Mouse (Mus musculus): Measurements from ENCODE around the gene Vps13d.

Gene Vps13d

GRCm38 (mm10) chr4:145147006-145147961, 47.5 kb downstream of the Vps13d start:
- DNase-seq (ENCODE audit: low spot score): no peak

GRCm38 (mm10) chr4:145143533-145143932, 51.3 kb downstream of the Vps13d start:
- no peak for DNase-seq (ENCODE audit: low spot score)

GRCm38 (mm10) chr4:145136705-145137104, 58.1 kb downstream of the Vps13d start:
- no peak for DNase-seq (ENCODE audit: low spot score)

- no peak for DNase-seq (ENCODE audit: low spot score)
These were observed 59.3 kb downstream of the Vps13d start for GRCm38 (mm10) chr4:145135473-145135872.

- no peak for DNase-seq (ENCODE audit: low spot score)
These were observed 64.0 kb downstream of the Vps13d start for GRCm38 (mm10) chr4:145130772-145131171.

GRCm38 (mm10) chr4:145129956-145130548, 64.8 kb downstream of the Vps13d start:
- DNase-seq (ENCODE audit: low spot score): peak; percentile 34

- DNase-seq (ENCODE audit: low spot score): no peak
These were observed 69.2 kb downstream of the Vps13d start for GRCm38 (mm10) chr4:145125463-145126220.

GRCm38 (mm10) chr4:145124419-145124818, 70.4 kb downstream of the Vps13d start:
- no peak for DNase-seq (ENCODE audit: low spot score)

GRCm38 (mm10) chr4:145111641-145112040, 83.2 kb downstream of the Vps13d start:
- DNase-seq (ENCODE audit: low spot score): no peak

GRCm38 (mm10) chr4:145110736-145111135, 84.1 kb downstream of the Vps13d start:
- no peak for DNase-seq (ENCODE audit: low spot score)

- peak; percentile 12 for DNase-seq (ENCODE audit: low spot score)
These were observed 88.0 kb downstream of the Vps13d start for GRCm38 (mm10) chr4:145106796-145107195.

- no peak for DNase-seq (ENCODE audit: low spot score)
These were observed 89.5 kb downstream of the Vps13d start for GRCm38 (mm10) chr4:145105319-145105718.

- DNase-seq (ENCODE audit: low spot score): no peak
These were observed 89.9 kb downstream of the Vps13d start for GRCm38 (mm10) chr4:145104917-145105316.

GRCm38 (mm10) chr4:145103617-145104016, 91.2 kb downstream of the Vps13d start:
- DNase-seq (ENCODE audit: low spot score): no peak

- DNase-seq (ENCODE audit: low spot score): no peak
These were observed 92.7 kb downstream of the Vps13d start for GRCm38 (mm10) chr4:145101823-145102718.

GRCm38 (mm10) chr4:145099853-145100252, 95.0 kb downstream of the Vps13d start:
- no peak for DNase-seq (ENCODE audit: low spot score)

- no peak for DNase-seq (ENCODE audit: low spot score)
These were observed 95.5 kb downstream of the Vps13d start for GRCm38 (mm10) chr4:145099344-145099743.

GRCm38 (mm10) chr4:145097974-145098373, 96.8 kb downstream of the Vps13d start:
- DNase-seq (ENCODE audit: low spot score): no peak

- DNase-seq (ENCODE audit: low spot score): no peak
These were observed 98.2 kb downstream of the Vps13d start for GRCm38 (mm10) chr4:145096481-145097039.

GRCm38 (mm10) chr4:145086509-145086908, 108.3 kb downstream of the Vps13d start:
- no peak for DNase-seq (ENCODE audit: low spot score)

- DNase-seq (ENCODE audit: low spot score): no peak
These were observed 115.5 kb downstream of the Vps13d start for GRCm38 (mm10) chr4:145079324-145079723.

Measured in ovary, adult 18-20 months (tissue).